ENCODE assay signal across 8 mouse cellular contexts in the genomic region with DNA sequence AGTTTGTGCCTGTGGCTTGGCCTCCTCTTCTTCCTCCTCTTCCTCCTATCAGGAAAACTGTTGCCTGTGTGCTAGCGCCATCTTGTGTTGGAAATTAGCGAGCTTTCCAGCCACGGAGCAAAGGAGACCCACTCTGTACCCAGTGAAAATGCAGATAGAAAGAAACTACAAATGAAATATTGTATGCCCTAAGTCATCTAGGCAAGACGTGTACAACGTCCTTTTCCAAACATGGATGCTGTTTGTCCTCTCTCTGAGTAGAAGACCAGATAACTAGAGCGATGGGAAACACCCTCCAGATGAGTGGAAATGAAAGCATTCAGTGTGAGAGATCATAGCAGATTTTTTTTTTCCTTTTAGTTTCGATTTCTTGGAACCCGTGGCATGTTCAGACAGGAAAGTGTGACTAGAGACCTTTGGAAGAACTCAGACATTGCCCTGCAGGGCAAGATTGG. TPM values are rescaled to one million over a fixed set of nuclear protein-coding genes. Genes with fewer than 3 reads are reported as not detected.
A peak's percentile ranks its signal among the peaks of the same experiment; 100 is the strongest.
DNase-seq lines count a peak whose midpoint lies in the region; ATAC-seq and TF ChIP-seq lines count a peak whose summit lies in the region.

A gene (plus strand): TSS at position 405 of the 455 bp plus-strand sequence.

- no peak within 1 kb of the TSS for H3K4me3 ChIP-seq in forebrain, embryonic 10.5 days
- peak within 1 kb of the TSS; percentile 25; the same call in 1 of the 2 replicates for H3K4me3 ChIP-seq in heart, postnatal 0 days (ENCODE audit: low read depth, low read length)
- H3K4me3 ChIP-seq in liver, embryonic 16.5 days (ENCODE audit: low read depth, low read length), result peak within 1 kb of the TSS; percentile 6; the same call in 1 of the 2 replicates
- no peak within 1 kb of the TSS for H3K4me3 ChIP-seq in neural tube, embryonic 13.5 days

- H3K9ac ChIP-seq in heart, postnatal 0 days (replicated peaks; ENCODE audit: low read depth, low read length), result no peak within 1 kb of the TSS
- H3K9ac ChIP-seq in liver, embryonic 16.5 days (ENCODE audit: low read depth, low read length), result no peak within 1 kb of the TSS
- no peak within 1 kb of the TSS for H3K9ac ChIP-seq in neural tube, embryonic 13.5 days

- H3K36me3 ChIP-seq in forebrain, embryonic 10.5 days (replicated peaks), result no peaks in the 10 kb centered on the region
- H3K36me3 ChIP-seq in heart, postnatal 0 days (replicated peaks; ENCODE audit: control insufficient read depth, insufficient read depth, low read length), result no peaks in the 10 kb centered on the region
- no peaks in the 10 kb centered on the region for H3K36me3 ChIP-seq in liver, embryonic 16.5 days (ENCODE audit: control insufficient read depth, insufficient read depth)
- H3K36me3 ChIP-seq in neural tube, embryonic 13.5 days, result no peaks in the 10 kb centered on the region

- DNase-seq in CD8-positive naive resting alpha-beta T cell, adult 2 months (ENCODE audit: low read depth in 2 of 2, low spot score in 2 of 2), result peak; percentile 45 to 69
- DNase-seq in brain, embryonic 14.5 days (ENCODE audit: low read depth), result peak; percentile 82
- DNase-seq in forebrain, embryonic 10.5 days (ENCODE audit: extremely low spot score, low spot score), result peak; percentile 67
- peak; percentile 58 for DNase-seq in heart, postnatal 0 days (ENCODE audit: low spot score)
- peak; percentile 74 to 78 for DNase-seq in kidney, postnatal 4 days
- peak; percentile 73 for DNase-seq in testis, postnatal 10 days (ENCODE audit: low spot score)

- TF ChIP-seq CTCF in brain, embryonic 14.5 days (IDR thresholded peaks at IDR 0.05; ENCODE audit: borderline replicate concordance, extremely low read depth, insufficient read depth, insufficient read length), result peak; percentile 89
- peak; percentile 91 for TF ChIP-seq CTCF in heart, postnatal 0 days (IDR thresholded peaks at IDR 0.05; ENCODE audit: low read depth)

- no peak for TF ChIP-seq EP300 in heart, postnatal 0 days (IDR thresholded peaks at IDR 0.05; ENCODE audit: low read depth)

- H3K9me3 ChIP-seq in forebrain, embryonic 10.5 days, result no peaks in the 10 kb centered on the region
- H3K9me3 ChIP-seq in heart, postnatal 0 days (replicated peaks; ENCODE audit: control insufficient read depth, low read length), result no peaks in the 10 kb centered on the region
- no peaks in the 10 kb centered on the region for H3K9me3 ChIP-seq in liver, embryonic 16.5 days (replicated peaks; ENCODE audit: control insufficient read depth, low read length)
- no peaks in the 10 kb centered on the region for H3K9me3 ChIP-seq in neural tube, embryonic 13.5 days

- peaks cover 18% of the 10 kb centered on the region for H3K27me3 ChIP-seq in forebrain, embryonic 10.5 days (ENCODE audit: poor library complexity, severe bottlenecking)
- H3K27me3 ChIP-seq in heart, postnatal 0 days (ENCODE audit: control insufficient read depth, insufficient read depth, low read length), result 0 out of 2 replicates have a peak, but pooled peaks cover 16% of the 10 kb centered on the region
- H3K27me3 ChIP-seq in liver, embryonic 16.5 days (ENCODE audit: control insufficient read depth, insufficient read depth, low read depth, low read length), result no peaks in the 10 kb centered on the region; the same call in none of the 2 replicates
- 0 out of 2 replicates have a peak, but pooled peaks cover 10% of the 10 kb centered on the region for H3K27me3 ChIP-seq in neural tube, embryonic 13.5 days

- WGBS in forebrain, embryonic 10.5 days, result 22% methylated on average over 8 of the region's 8 CpGs
- 10% methylated on average over 8 of the region's 8 CpGs for WGBS in heart, postnatal 0 days
- WGBS in liver, embryonic 16.5 days (ENCODE audit: insufficient replicate concordance), result 11% methylated on average over 8 of the region's 8 CpGs
- 22% methylated on average over 8 of the region's 8 CpGs for WGBS in neural tube, embryonic 13.5 days

- peaks cover 66% of the 10 kb centered on the region for H3K4me1 ChIP-seq in forebrain, embryonic 10.5 days
- peaks cover 4% of the 10 kb centered on the region; the same call in 1 of the 2 replicates for H3K4me1 ChIP-seq in heart, postnatal 0 days (ENCODE audit: control insufficient read depth, insufficient read depth)
- peaks cover 19% of the 10 kb centered on the region for H3K4me1 ChIP-seq in liver, embryonic 16.5 days (ENCODE audit: control insufficient read depth, low read depth, low read length)
- peaks cover 16% of the 10 kb centered on the region for H3K4me1 ChIP-seq in neural tube, embryonic 13.5 days (replicated peaks)

- H3K4me2 ChIP-seq in heart, postnatal 0 days (ENCODE audit: low read depth, low read length), result peak within 1 kb of the TSS; percentile 44
- peak within 1 kb of the TSS; percentile 24 for H3K4me2 ChIP-seq in liver, embryonic 16.5 days (ENCODE audit: low read depth, low read length)
- H3K4me2 ChIP-seq in neural tube, embryonic 13.5 days, result no peak within 1 kb of the TSS

- ATAC-seq in heart, postnatal 0 days (ENCODE audit: insufficient read depth, low read depth), result no peak
- no peak for ATAC-seq in liver, embryonic 16.5 days (ENCODE audit: low read depth)
- ATAC-seq in neural tube, embryonic 13.5 days (ENCODE audit: low read depth), result no peak

- peak within 1 kb of the TSS; percentile 53; the same call in 1 of the 2 replicates for H3K27ac ChIP-seq in forebrain, embryonic 10.5 days
- no peak within 1 kb of the TSS for H3K27ac ChIP-seq in heart, postnatal 0 days (ENCODE audit: low read depth)
- no peak within 1 kb of the TSS for H3K27ac ChIP-seq in liver, embryonic 16.5 days (ENCODE audit: low read length)
- H3K27ac ChIP-seq in neural tube, embryonic 13.5 days (replicated peaks), result no peak within 1 kb of the TSS

- TF ChIP-seq POLR2A in brain, embryonic 14.5 days (IDR thresholded peaks at IDR 0.05; ENCODE audit: borderline replicate concordance, extremely low read depth, insufficient read depth, insufficient read length, poor library complexity, severe bottlenecking), result no peak

RNA-seq across cellular contexts. Expression of the gene that starts here (rescaled TPM):
- polyA plus RNA-seq in brain, embryonic 14.5 days (2012; rRNA removed), result 86.1 and 86.6 TPM in 2 replicates
- polyA plus RNA-seq in forebrain, embryonic 10.5 days (2016; fragmentation: Nextera tagmentation; extraction: Ambion mirVana), result 35.3 and 38.8 TPM in 2 replicates
- 7.6 and 11.9 TPM in 2 replicates for total RNA-seq in heart, postnatal 0 days (2014; rRNA removed; ENCODE audit: low replicate concordance)
- polyA plus RNA-seq in heart, postnatal 0 days (2015; fragmentation: Nextera tagmentation; extraction: Ambion mirVana), result 8.4 and 8.8 TPM in 2 replicates
- 5.7 and 6.3 TPM in 2 replicates for polyA plus RNA-seq in liver, embryonic 16.5 days (2015; fragmentation: Nextera tagmentation; extraction: Ambion mirVana)
- 68.7 and 72.9 TPM in 2 replicates for polyA plus RNA-seq in neural tube, embryonic 13.5 days (2015; fragmentation: Nextera tagmentation; extraction: Ambion mirVana)

Comparison
In these comparisons a context has a peak if more than half of its experiments do, and no peak if none do; other contexts are left out.
1. H3K4me3 ChIP-seq: peak in heart, postnatal 0 days (single experiment) and liver, embryonic 16.5 days (single experiment); none in forebrain, embryonic 10.5 days (single experiment) and neural tube, embryonic 13.5 days (single experiment).
2. Peak in every context shown above with its lines, with median percentiles within 50 percentile points of each other: DNase-seq.